Mouse (Mus musculus): ENCODE measurements at regions not wholly inside any gene's neighbourhood (a gene's known extent, or its start where the extent isn't known, plus 50 kb on each side); places are given as distances from the start of the nearest gene placed in this dataset.
"Not testable (repeated sequence)": the region's sequence is repeated elsewhere in the genome, so short reads cannot be mapped to it uniquely, and the experiment has no call there.

GRCm38 (mm10) chr3:18295921-18296320 is 347.7 kb downstream of the Cypt12 start:
- DNase-seq, result no peak
- intact Hi-C loops (cut with DNase I), result no loop called here

- DNase-seq, result no peak
- intact Hi-C loops (cut with DNase I), result no loop called here
Measured at GRCm38 (mm10) chr3:18298699-18299098, 350.5 kb downstream of the Cypt12 start.

- DNase-seq, result no peak
- intact Hi-C loops (cut with DNase I), result no loop called here
Measured at GRCm38 (mm10) chr3:18299502-18299901, 351.3 kb downstream of the Cypt12 start.

- intact Hi-C loops (cut with DNase I), result no loop called here
- DNase-seq, result no peak
Measured at GRCm38 (mm10) chr3:18319433-18319832, 371.2 kb downstream of the Cypt12 start.

- intact Hi-C loops (cut with DNase I), result no loop called here
- no peak for DNase-seq
Measured at GRCm38 (mm10) chr3:18333182-18333581, 385.0 kb downstream of the Cypt12 start.

GRCm38 (mm10) chr3:18339189-18339588 is 391.0 kb downstream of the Cypt12 start:
- no peak for DNase-seq
- intact Hi-C loops (cut with DNase I), result no loop called here

- intact Hi-C loops (cut with DNase I), result no loop called here
- no peak for DNase-seq
Measured at GRCm38 (mm10) chr3:18341757-18342156, 393.5 kb downstream of the Cypt12 start.

- no peak for DNase-seq
Measured at GRCm38 (mm10) chr3:18378014-18379005, 430.1 kb downstream of the Cypt12 start.

GRCm38 (mm10) chr3:18421886-18422575 is 473.8 kb downstream of the Cypt12 start:
- DNase-seq, result no peak
- intact Hi-C loops (cut with DNase I), result no loop called here

More at GRCm38 (mm10) chr3:18378014-18379005, 430.1 kb downstream of the Cypt12 start:
- intact Hi-C loops (cut with DNase I), result no loop called here

GRCm38 (mm10) chr3:18428908-18429307 is 480.7 kb downstream of the Cypt12 start:
- intact Hi-C loops (cut with DNase I), result no loop called here
- DNase-seq, result no peak

- no peak for DNase-seq
- intact Hi-C loops (cut with DNase I), result no loop called here
Measured at GRCm38 (mm10) chr3:18438845-18439244, 490.6 kb downstream of the Cypt12 start.

GRCm38 (mm10) chr3:18452197-18452933 is 504.2 kb downstream of the Cypt12 start:
- DNase-seq, result no peak
- intact Hi-C loops (cut with DNase I), result no loop called here

- no peak for DNase-seq
- intact Hi-C loops (cut with DNase I), result no loop called here
Measured at GRCm38 (mm10) chr3:18453220-18453985, 505.2 kb downstream of the Cypt12 start.

GRCm38 (mm10) chr3:18453986-18454291 is 505.7 kb downstream of the Cypt12 start:
- intact Hi-C loops (cut with DNase I), result no loop called here
- DNase-seq, result no peak

- DNase-seq; intact Hi-C loops (cut with DNase I): not testable (repeated sequence)
Measured at GRCm38 (mm10) chr3:18454558-18455191, 506.5 kb downstream of the Cypt12 start.

GRCm38 (mm10) chr3:18456033-18456690 is 508.0 kb downstream of the Cypt12 start:
- intact Hi-C loops (cut with DNase I), result no loop called here
- no peak for DNase-seq

GRCm38 (mm10) chr3:18460267-18460666 is 512.1 kb downstream of the Cypt12 start:
- intact Hi-C loops (cut with DNase I), result no loop called here
- DNase-seq, result no peak

GRCm38 (mm10) chr3:18471846-18472245 is 523.6 kb downstream of the Cypt12 start:
- intact Hi-C loops (cut with DNase I), result no loop called here
- DNase-seq, result no peak

- intact Hi-C loops (cut with DNase I), result no loop called here
- no peak for DNase-seq
Measured at GRCm38 (mm10) chr3:18479557-18479956, 531.3 kb downstream of the Cypt12 start.
